Mouse (Mus musculus) liver, postnatal 0 days (tissue): ENCODE results near the gene Nup98.

ENCODE experiments used
- CTCF ChIP-seq: sonication (generic); IDR thresholded peaks from 2 replicates; pipeline ENCODE4 v1.5.1; 2016; ENCODE audit warnings: antibody characterized with exemption, low read depth
- EP300 ChIP-seq: IDR thresholded peaks from 2 replicates; pipeline ENCODE4 v1.6.1; 2016; ENCODE audit warnings: antibody characterized with exemption, low read depth, mild to moderate bottlenecking

DNA sequence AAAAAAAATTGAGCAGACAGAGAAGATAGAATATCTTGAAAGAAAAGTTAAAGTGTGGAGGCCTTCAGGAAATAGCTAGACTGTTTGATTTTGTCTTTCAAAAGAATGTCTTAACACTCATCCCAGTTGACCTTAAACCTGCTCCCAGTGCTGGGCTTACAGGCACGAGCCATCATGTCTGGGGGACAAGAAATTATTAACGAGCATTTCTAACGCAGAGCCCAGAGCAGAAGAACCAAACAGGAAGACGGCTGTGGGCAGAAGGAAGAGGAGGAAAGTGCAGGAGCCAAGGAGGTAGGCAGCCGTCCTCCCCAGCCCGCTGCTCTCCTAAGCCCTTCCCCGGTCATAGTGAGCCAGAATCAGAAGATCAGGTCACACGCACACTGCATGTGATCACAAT lies 129.7 kb downstream of the Nup98 start:
- no peak for TF ChIP-seq CTCF
- TF ChIP-seq EP300: no peak
